Mouse (Mus musculus) forebrain, embryonic 13.5 days (tissue): ENCODE results near the gene Cib2. TPM values are rescaled to one million over a fixed set of nuclear protein-coding genes. Genes with fewer than 3 reads are reported as not detected.

ENCODE experiments used
- ATAC-seq: fragments of 200-750 bp; cut with Nextera tagmentation; 2 replicates; pipeline ENCODE4 v1.8.0; 2017
- H3K27ac ChIP-seq: fragments of 300-500 bp; sonication (generic); 2 replicates; pipeline ENCODE4 v1.5.1; 2015; ENCODE audit warnings: inconsistent platforms, mild to moderate bottlenecking, moderate library complexity
- H3K27me3 ChIP-seq: fragments of 300-500 bp; sonication (generic); 2 replicates; pipeline ENCODE4 v1.6.1; 2015; ENCODE audit warnings: mild to moderate bottlenecking, inconsistent platforms
- H3K36me3 ChIP-seq: fragments of 300-500 bp; sonication (generic); 2 replicates; pipeline ENCODE4 v1.6.1; 2015; ENCODE audit warnings: mild to moderate bottlenecking, inconsistent platforms; ENCODE audit not compliant: poor library complexity, severe bottlenecking
- H3K4me1 ChIP-seq: fragments of 300-500 bp; sonication (generic); 2 replicates; pipeline ENCODE4 v1.6.1; 2015; ENCODE audit warnings: inconsistent platforms
- H3K4me2 ChIP-seq: fragments of 300-500 bp; sonication (generic); 2 replicates; pipeline ENCODE4 v1.6.1; 2015; ENCODE audit warnings: inconsistent platforms, mild to moderate bottlenecking, moderate library complexity
- H3K4me3 ChIP-seq: fragments of 300-500 bp; sonication (generic); 2 replicates; pipeline ENCODE4 v1.5.1; 2015; ENCODE audit warnings: mild to moderate bottlenecking, inconsistent platforms
- H3K9ac ChIP-seq: fragments of 300-500 bp; sonication (generic); 2 replicates; pipeline ENCODE4 v1.6.1; 2015; ENCODE audit warnings: mild to moderate bottlenecking, inconsistent platforms
- H3K9me3 ChIP-seq: fragments of 300-500 bp; sonication (generic); replicated peaks from 2 replicates; pipeline ENCODE4 v1.6.1; 2016; ENCODE audit warnings: inconsistent platforms
- WGBS: fragments of 180-500 bp; shearing (Covaris S2); methylation state at CpG from one replicate; pipeline ENCODE4 v1.1.7; 2015; 5-methylcytosine and 5-hydroxymethylcytosine counted together
- polyA plus RNA-seq: library from polyadenylated mRNA; unstranded; fragments of >200 nt; fragmentation: Nextera tagmentation; extraction: Ambion mirVana; gene quantifications from 2 replicates; pipeline ENCODE4 v1.2.1, GENCODE M21; 2015

Gene Cib2
- polyA plus RNA-seq, 1 experiment from 2014 or later = 28.9 TPM

DNA sequence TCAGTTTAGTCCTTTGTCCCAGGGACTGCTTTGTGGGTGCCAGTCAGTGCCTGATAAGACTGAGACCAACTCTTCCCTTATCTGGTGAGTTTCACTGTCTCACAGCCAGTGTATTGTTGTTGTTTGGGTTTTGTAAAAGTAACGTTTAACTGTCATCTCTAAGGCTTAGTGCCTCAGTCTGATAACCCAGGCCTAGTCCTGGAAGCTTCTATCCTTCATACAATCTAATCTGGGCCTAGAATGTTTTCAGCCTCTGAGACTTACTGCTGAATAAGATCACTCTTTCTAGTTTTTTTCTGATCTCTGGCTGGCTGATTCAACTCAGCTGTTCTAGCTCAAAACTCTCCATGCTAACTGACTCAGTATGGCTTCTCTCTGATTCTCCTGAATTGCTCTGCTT, 23.7 kb upstream of the Cib2 start:
- H3K4me2 ChIP-seq = no peak overlapping the region
- no peak overlapping the region for H3K4me3 ChIP-seq
- no peaks in the 10 kb centered on the region for H3K36me3 ChIP-seq
- H3K9me3 ChIP-seq = 0 out of 2 replicates have a peak, but pooled peaks cover 3% of the 10 kb centered on the region
- peaks cover 20% of the 10 kb centered on the region for H3K4me1 ChIP-seq
- no peak overlapping the region for H3K27ac ChIP-seq
- ATAC-seq = no peak
- 66% methylated on average over 1 of the region's 1 CpGs for WGBS
- no peak overlapping the region for H3K9ac ChIP-seq
- no peaks in the 10 kb centered on the region for H3K27me3 ChIP-seq

DNA sequence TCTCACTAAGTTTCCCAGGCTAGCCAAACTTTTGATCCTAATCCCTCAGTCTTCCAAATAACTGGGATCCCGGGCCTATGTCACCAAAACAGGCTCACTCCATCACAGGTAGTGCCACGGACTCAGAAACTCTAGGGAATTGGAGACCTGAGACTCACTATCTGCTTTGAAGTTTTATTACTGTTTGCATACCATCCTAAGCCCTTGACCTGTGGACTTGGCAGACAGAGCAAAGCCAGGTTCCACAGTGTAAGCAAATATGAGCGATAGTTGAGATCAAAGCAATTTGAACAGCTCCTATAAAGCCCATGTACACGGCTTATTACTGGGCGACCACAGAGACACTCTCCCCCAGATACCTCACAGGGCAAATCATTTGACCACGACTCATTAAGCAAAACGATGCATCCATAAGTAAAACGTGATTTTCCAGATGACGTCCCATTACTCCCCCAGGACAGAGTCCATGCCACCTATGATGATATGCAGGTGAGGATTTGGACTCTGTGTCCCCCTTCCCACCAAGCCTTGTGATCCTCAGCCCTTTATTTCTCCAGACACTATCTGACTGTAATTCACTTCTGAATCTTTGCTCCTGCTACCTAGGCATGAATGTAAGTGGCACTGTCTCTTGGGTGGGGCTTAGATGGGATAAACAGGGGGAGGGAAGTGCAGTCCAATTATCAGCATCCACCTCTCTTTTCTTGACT, 11.3 kb upstream of the Cib2 start:
- no peaks in the 10 kb centered on the region for H3K36me3 ChIP-seq
- no peaks in the 10 kb centered on the region for H3K9me3 ChIP-seq
- H3K4me2 ChIP-seq = no peak overlapping the region
- no peaks in the 10 kb centered on the region for H3K4me1 ChIP-seq
- no peak for ATAC-seq
- WGBS = 86% methylated on average over 9 of the region's 9 CpGs
- H3K27me3 ChIP-seq = no peaks in the 10 kb centered on the region
- H3K27ac ChIP-seq = no peak overlapping the region
- H3K9ac ChIP-seq = no peak overlapping the region
- no peak overlapping the region for H3K4me3 ChIP-seq

DNA sequence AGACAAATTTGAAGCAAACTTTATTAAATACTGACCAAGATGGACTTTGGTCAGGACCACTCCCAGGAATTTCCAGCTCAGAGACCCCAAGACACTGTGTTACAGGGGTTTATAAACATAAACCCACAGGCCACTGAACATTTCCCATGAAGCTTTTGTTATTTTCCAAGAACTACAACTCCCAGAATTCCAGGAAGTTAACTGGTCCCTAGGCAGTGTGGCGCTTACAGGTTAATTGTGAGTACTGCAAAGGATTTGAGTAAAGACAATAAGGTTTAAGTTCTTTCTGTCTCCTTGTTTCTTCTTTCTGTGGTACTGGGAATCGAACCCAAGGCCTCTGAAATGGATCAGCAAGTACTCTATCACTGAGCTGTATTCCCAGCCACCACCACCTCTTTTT, 8.7 kb upstream of the Cib2 start:
- Histone ChIP-seq H3K9ac (no peak overlapping the region), H3K4me1 (no peaks in the 10 kb centered on the region), H3K36me3 (no peaks in the 10 kb centered on the region), H3K9me3 (no peaks in the 10 kb centered on the region), H3K27ac (no peak overlapping the region), H3K27me3 (no peaks in the 10 kb centered on the region), H3K4me3 (no peak overlapping the region), H3K4me2 (no peak overlapping the region)
- whole genome bisulfite sequencing = 45% methylated on average over 2 of the region's 2 CpGs
- ATAC-seq = no peak

DNA sequence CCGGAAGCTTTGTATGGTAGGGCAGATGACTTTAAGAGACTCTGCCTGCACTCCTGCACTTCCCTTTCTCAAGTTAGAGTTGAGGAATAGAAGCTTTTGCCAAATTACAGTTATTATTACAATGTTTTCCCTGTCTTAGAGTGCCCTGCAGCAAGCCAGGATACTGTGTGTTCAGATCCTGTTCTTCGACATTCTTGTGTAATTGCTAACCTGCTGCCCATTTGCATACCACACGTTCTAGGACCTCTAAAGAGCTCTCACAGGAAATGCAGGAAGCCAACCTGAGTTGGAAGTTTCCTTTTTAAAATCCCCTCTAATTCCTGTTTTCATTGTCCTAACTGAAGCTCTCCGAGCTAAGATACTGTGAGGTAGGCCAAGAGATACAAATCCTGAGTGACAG, 6.9 kb upstream of the Cib2 start:
- H3K36me3 ChIP-seq = no peaks in the 10 kb centered on the region
- no peak overlapping the region for H3K27ac ChIP-seq
- no peak for ATAC-seq
- H3K9me3 ChIP-seq = no peaks in the 10 kb centered on the region
- WGBS = 58% methylated on average over 4 of the region's 4 CpGs
- no peak overlapping the region for H3K4me3 ChIP-seq
- H3K4me2 ChIP-seq = no peak overlapping the region
- H3K9ac ChIP-seq = no peak overlapping the region
- no peaks in the 10 kb centered on the region for H3K27me3 ChIP-seq
- no peaks in the 10 kb centered on the region for H3K4me1 ChIP-seq

DNA sequence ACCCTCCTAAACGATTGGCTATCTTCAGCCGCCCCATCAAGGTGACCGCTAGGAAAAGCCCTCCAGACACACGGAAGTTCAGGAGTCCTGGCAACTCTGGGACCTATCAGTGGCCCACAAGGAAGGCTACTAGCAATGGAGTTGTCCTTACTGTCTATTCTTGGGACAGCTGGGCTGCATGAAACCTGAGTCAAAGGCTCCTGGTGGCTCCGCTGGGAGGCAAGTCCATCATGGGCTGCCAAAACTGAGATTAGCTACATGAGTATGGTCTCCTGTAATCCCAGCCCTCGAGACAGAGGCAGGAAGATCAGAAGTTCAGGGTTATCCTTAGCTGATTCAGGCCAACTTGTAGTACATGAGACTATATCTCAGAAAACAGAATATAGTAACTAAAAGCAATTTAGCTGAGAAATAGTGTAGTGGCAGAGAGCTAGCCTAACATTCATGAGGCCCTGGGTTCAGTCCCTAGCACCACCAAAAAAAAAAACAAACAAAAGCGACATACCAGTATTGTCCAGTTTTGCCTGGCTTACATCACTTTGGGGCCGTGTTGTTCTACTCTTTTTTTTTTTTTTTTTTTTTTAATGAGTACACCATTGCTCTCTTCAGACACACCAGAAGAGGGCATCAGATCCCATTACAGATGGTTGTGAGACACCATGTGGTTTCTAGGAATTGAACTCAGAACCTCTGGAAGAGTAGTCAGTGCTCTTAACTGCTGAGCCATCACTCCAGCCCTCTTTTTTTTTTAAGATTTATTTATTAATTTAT, 998 bp upstream of the Cib2 start:
- no peak overlapping the region for H3K27ac ChIP-seq
- ATAC-seq = no peak
- peak overlapping the region; percentile 73 for H3K4me2 ChIP-seq
- H3K4me3 ChIP-seq = no peak overlapping the region
- 90% methylated on average over 8 of the region's 8 CpGs for WGBS
- no peaks in the 10 kb centered on the region; the same call in 1 of the 2 replicates for H3K27me3 ChIP-seq
- H3K4me1 ChIP-seq = peaks cover 8% of the 10 kb centered on the region
- no peaks in the 10 kb centered on the region for H3K36me3 ChIP-seq
- H3K9me3 ChIP-seq = no peaks in the 10 kb centered on the region
- no peak overlapping the region for H3K9ac ChIP-seq

DNA sequence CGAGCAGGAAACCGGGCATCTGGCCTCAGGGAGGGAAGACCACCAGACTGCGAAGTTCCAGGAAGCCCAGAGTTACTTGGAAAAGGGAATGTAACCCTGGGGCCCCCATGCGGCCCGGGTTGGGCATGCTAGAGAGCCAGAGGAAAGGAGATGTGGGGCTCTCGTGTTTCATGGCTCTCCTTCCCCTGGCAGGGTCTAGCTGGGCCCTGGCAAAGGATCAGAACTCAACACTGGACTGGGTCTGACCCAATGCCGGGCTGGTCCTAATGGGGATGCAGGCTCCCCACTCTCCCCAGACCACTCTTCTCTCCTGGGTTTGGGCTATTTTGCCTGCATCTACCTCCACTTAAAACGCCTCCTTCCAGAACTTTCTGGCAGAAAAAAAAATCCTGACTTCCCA, 1.3 kb downstream of the Cib2 start:
- Histone ChIP-seq H3K9ac (no peak overlapping the region), H3K9me3 (no peaks in the 10 kb centered on the region), H3K27me3 (no peaks in the 10 kb centered on the region; the same call in 1 of the 2 replicates), H3K4me2 (no peak overlapping the region), H3K27ac (no peak overlapping the region), H3K4me3 (no peak overlapping the region), H3K4me1 (peaks cover 8% of the 10 kb centered on the region), H3K36me3 (no peaks in the 10 kb centered on the region)
- no peak for ATAC-seq
- 84% methylated on average over 8 of the region's 8 CpGs for WGBS

DNA sequence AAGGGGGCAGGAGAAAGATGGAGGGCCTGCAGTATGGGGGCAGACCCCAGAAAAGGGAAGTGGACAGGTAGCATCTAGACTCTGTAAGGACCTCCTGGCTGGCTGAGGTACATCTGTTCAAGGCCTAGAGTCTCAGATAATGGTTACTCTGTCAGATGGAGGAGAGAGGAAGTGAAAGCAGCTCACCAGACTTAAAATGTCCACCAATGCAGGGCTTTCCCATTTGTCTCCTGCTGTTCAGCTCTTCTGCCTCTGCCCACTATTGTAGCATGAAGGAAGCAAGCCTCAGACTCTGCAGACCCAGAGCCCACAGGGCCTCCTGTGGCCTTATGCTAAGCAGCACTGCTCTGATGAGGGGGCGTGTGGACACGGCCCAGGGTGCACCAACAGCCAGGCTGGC, 5.0 kb downstream of the Cib2 start:
- no peak for ATAC-seq
- Histone ChIP-seq H3K27ac (no peak overlapping the region), H3K27me3 (no peaks in the 10 kb centered on the region; the same call in 1 of the 2 replicates), H3K9ac (no peak overlapping the region), H3K4me2 (no peak overlapping the region), H3K36me3 (no peaks in the 10 kb centered on the region), H3K9me3 (no peaks in the 10 kb centered on the region), H3K4me1 (peaks cover 8% of the 10 kb centered on the region), H3K4me3 (no peak overlapping the region)
- 95% methylated on average over 2 of the region's 2 CpGs for WGBS

DNA sequence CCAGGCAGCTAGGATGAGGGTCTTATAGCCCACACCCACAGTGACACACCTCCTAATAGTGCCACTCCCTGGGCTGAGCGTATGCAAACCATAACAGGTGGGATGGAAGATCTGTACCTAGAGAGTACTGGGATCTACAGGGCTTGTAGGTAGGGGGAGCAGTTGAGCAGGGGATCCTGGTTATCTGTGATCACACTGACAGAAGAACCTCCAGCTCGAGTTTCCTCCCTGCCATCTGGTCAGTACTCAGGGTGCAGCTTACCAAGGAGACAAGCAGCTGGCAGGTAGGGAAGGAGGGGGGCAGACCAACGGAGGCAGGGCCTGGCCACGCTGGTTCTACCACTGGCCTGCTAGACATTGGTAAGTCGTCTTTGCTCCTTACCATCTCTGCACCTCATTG, 7.6 kb downstream of the Cib2 start:
- H3K27ac ChIP-seq = no peak overlapping the region
- H3K9ac ChIP-seq = no peak overlapping the region
- WGBS = 29% methylated on average over 5 of the region's 5 CpGs
- H3K27me3 ChIP-seq = no peaks in the 10 kb centered on the region
- H3K36me3 ChIP-seq = no peaks in the 10 kb centered on the region
- ATAC-seq = no peak
- no peaks in the 10 kb centered on the region for H3K9me3 ChIP-seq
- H3K4me1 ChIP-seq = no peaks in the 10 kb centered on the region
- H3K4me3 ChIP-seq = no peak overlapping the region
- H3K4me2 ChIP-seq = no peak overlapping the region

DNA sequence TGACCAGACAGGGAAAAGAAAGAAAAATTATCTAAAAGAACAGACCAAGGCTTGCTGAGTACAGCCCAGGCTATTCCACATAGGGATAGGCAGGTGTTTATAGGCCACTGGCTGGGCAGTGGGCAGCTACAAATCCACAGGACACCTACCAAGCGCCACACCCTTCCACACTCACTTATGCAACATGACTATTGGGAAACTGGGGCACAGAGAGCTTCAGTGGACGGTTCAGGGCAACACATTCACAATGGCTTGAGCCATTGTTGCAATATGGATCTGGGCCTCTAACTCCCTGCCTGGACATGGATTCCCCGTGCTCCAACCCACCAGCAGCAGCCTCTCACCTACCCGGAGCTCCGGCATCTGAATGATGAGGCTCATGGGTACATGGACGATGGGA, 10.6 kb downstream of the Cib2 start:
- Histone ChIP-seq H3K27me3 (no peaks in the 10 kb centered on the region), H3K36me3 (no peaks in the 10 kb centered on the region), H3K4me2 (no peak overlapping the region), H3K9me3 (no peaks in the 10 kb centered on the region), H3K4me1 (no peaks in the 10 kb centered on the region), H3K4me3 (no peak overlapping the region), H3K27ac (no peak overlapping the region), H3K9ac (no peak overlapping the region)
- ATAC-seq = no peak
- 94% methylated on average over 6 of the region's 6 CpGs for WGBS

DNA sequence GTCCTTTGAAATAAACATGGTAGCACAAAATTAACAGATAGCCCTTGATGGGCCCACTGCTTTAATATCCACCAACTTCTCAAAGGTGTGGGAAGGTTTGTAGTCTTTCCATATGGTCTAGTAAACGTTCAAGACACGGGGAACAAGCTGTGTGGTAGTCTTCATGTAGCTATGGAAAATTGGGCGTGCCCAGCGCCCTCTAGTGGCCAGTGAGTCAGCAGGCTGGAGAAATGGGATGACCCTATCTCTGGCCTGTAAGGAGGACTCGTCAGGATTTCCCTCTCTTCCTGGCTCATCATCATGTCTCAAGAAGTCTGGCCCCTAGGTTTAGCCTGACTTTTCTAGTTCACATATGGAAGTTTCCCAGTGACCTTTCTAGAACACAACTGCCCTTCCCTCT, 12.5 kb downstream of the Cib2 start:
- Histone ChIP-seq H3K36me3 (no peaks in the 10 kb centered on the region), H3K4me3 (no peak overlapping the region), H3K27me3 (no peaks in the 10 kb centered on the region), H3K4me1 (no peaks in the 10 kb centered on the region), H3K9ac (no peak overlapping the region), H3K27ac (no peak overlapping the region), H3K9me3 (no peaks in the 10 kb centered on the region), H3K4me2 (no peak overlapping the region)
- ATAC-seq = 0 out of 2 replicates have a peak, but pooled peaks have one; percentile 24
- 12% methylated on average over 5 of the region's 5 CpGs for WGBS

DNA sequence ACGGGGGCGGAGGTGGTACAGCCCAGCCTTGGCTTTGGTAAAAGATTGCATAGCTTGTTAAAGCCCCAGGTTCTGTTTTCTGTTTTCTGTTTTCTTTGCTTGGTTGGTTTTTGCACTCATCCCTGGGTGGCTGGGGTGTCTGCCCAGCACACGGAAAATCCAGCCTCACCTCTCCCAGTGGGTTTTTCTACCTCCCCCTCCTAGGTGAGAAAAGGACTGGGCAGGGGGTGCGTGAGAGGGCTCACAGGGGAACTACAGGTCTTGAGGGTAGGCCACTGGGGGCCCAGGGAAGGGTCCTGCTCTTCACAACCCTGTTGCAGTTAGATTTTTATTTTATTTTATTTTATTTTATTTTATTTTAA, 15.1 kb downstream of the Cib2 start:
- H3K4me3 ChIP-seq = no peak overlapping the region
- no peak overlapping the region for H3K4me2 ChIP-seq
- no peaks in the 10 kb centered on the region for H3K9me3 ChIP-seq
- no peak for ATAC-seq
- H3K9ac ChIP-seq = no peak overlapping the region
- H3K27ac ChIP-seq = no peak overlapping the region
- H3K27me3 ChIP-seq = no peaks in the 10 kb centered on the region
- no peaks in the 10 kb centered on the region for H3K36me3 ChIP-seq
- WGBS = 84% methylated on average over 4 of the region's 4 CpGs
- H3K4me1 ChIP-seq = no peaks in the 10 kb centered on the region

DNA sequence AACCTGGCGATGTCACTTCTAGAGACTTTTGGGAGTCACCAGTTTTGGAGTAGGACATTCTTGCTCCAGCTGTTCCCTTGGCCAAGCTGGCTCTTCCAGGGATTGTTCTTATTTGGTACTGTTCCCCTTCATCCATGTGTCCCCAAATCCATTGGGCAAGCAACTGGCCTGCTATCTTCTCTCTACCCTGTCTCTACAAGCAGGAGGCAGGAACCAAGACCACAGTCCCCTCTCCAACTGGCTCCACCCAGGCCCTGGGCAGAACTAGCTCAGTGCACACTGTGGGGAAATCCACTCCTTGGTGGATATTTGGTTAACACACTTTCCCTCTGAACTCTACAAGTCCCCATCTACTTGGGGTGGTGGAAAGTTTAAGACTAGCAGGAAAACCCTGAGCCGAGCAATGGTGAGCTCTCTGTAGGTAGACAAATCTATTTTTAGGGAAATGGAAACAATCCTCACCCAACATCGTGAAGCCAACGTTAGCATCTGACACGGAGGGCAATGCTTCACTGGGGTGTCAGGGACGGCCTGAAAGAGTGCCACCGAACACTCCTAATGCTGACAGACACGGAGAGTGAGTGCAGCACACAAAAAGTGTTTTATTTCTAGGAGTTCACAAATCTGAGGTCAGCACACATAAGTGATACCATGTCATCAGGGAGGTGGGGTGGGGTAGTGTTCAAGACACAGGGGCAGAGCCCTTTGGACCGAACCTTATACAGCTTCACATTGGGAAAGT, 15.6 kb downstream of the Cib2 start:
- Histone ChIP-seq H3K4me2 (no peak overlapping the region), H3K9me3 (no peaks in the 10 kb centered on the region), H3K27ac (no peak overlapping the region), H3K27me3 (no peaks in the 10 kb centered on the region), H3K36me3 (no peaks in the 10 kb centered on the region), H3K4me3 (no peak overlapping the region), H3K9ac (no peak overlapping the region), H3K4me1 (no peaks in the 10 kb centered on the region)
- ATAC-seq = no peak
- WGBS = 92% methylated on average over 9 of the region's 9 CpGs
